Mouse (Mus musculus): ENCODE results near the gene Sycp3.
"Not testable (repeated sequence)": the region's sequence is repeated elsewhere in the genome, so short reads cannot be mapped to it uniquely, and the experiment has no call there.

Sycp3 gene

DNA sequence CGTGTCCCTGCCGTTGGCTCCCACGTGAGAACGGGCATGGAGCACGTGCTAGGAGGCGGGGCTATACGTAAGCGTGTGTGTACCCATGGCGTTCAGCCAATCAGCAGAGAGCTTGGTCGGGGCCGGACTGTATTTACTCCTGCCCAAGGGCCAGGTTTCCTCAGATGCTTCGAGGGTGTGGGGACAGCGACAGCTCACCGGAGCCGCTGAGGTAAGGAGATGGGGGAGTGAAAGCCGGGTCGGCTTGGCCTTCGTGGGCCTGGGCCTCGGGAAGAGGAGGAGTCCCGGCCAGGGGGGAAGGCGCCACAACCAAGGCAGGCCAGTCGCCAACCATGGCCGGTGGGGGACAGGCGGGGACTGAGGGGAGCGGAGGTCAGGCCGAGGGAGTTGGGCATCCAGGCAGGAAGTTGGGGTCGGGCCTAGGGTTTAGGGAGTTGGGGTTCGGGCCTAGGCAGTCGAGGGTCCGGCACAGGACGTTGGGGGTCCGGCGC lies at the start of gene Sycp3:
Sycp3 (plus strand) TSS at position 68 of the 491 bp plus-strand sequence.
- DNase-seq (ENCODE audit: low read depth, low spot score), result no peak

DNA sequence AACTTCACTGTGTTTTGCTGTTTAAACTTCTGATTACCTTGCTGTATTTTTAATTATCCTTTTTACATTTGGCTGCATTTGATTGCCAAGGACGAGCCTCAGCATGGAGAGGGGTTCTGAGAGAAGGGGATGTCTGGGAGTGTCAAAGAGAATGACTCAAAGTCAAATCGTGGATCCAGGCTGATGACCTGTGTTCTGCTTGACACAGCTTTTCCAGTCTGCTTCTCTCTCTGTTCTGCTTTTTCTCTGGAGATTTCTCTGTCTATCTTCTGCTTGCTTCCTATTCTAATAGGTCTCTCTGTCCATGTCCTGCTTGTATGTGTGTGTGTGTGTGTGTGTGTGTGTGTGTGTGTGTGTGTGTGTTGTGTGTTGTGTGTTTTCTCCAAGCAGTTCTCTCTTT lies 49.6 kb upstream of the Sycp3 start:
- no peak for DNase-seq (ENCODE audit: low read depth, low spot score)

DNA sequence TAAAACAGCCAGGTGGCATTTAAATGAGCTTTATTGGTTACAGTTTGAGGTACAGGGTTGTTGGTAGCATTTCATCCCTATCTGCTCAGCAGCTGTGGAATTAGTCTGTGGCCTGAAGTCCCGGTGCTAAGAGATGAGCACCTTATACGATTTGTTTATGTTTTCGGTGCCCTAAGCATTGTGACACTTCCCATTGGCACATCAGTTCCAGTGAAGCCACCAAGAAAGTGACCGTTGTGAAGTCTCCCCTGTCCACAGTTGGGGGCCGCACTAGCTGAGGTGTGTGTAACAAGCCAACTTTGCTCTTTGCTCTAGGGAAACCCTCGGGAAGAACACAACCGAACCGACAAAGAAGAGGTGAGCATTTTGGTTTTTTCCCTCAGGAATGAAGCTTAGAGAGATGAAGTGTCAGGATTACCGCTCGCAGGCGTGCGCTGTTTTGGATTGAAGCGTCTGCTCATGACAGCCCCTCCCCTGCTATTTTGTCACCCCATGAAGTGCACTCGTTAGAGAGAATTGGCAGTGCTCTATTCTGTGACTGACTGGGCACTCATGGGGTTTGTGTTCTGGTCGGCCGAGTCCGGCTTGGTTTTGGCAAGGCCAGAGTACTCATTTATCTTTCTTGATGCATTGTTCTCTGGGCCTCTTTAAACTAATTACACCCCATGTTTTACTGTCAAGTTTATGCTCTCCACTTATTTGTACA lies 46.9 kb upstream of the Sycp3 start:
- no peak for DNase-seq (ENCODE audit: low read depth, low spot score)

GRCm38 (mm10) chr10:88417686-88418085 lies 41.7 kb upstream of the Sycp3 start:
- DNase-seq (ENCODE audit: low read depth, low spot score), result no peak

DNA sequence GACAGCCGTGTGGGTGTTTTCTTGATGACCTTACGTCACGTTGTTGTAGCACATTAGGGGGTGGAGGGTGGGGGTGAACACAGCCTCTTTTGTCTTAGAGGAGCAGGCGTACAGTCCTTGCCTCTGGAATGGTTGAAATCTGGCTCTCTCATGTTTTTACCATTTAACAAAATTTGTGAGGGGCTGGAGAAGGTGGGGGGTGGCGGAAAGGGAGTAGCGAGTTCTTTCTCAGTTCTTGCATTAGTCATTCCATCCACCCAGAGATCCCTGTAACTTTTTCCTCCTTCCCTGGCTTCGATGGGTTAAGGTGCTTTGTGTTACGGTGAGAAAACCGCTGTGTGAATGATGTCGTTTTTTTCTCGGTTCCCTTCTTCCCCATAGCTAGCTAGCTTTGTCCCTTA lies 39.2 kb upstream of the Sycp3 start:
- peak; percentile 20 for DNase-seq (ENCODE audit: low read depth, low spot score)

- no peak for DNase-seq (ENCODE audit: low read depth, low spot score)
Observed at GRCm38 (mm10) chr10:88420655-88421435, 38.5 kb upstream of the Sycp3 start.

DNA sequence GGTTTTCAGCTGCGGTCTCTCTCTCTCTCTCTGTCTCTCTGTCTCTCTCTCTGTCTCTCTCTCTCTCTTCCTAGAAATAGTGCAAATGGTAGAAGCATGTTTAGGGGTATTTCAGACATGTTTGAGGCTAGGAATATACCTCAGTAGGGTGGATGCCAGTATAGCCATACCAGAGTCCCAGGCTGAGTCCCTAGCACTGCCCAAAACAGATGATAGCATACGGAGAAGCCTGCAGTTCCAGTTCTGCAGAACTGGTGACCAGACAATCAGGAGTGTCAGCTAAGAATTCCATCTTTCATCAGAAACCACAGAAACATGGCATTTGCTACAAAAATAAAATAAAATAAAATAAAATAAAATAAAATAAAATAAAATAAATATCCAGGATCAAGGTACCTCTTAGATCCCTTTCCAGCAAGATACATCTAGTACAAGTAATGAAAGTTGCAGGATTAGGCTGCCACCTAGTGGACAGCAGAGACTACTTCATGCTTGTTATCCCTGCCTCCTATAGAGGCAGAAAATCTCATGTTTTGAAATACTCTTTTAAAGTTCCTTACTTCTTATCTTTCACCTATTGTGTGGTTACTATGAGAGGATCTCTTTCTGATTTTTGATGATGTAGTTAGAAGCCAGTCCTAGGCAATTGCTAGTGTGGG lies 33.1 kb upstream of the Sycp3 start:
- peak; percentile 80 for DNase-seq (ENCODE audit: low read depth, low spot score)

DNA sequence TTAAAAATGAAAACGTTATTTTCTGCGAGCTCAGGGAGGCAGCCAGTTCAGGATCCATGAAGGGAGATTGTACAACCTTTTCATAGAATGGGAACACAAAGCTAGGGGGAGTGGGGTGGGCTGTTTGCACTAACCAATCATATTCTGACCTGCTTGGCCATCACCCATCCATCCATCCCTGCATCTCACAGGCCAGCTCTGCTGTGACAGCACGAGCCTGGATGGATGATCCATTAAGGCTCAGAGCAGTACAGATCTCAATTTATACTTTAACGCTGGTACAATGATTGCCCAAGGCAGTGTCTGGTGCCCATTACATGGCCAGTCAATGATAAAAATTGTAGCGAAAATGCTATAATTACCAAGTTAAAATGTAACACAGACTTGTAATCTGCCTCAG lies 32.5 kb upstream of the Sycp3 start:
- no peak for DNase-seq (ENCODE audit: low read depth, low spot score)

GRCm38 (mm10) chr10:88427998-88428397 lies 31.4 kb upstream of the Sycp3 start:
- no peak for DNase-seq (ENCODE audit: low read depth, low spot score)

GRCm38 (mm10) chr10:88441224-88441623 lies 18.1 kb upstream of the Sycp3 start:
- no peak for DNase-seq (ENCODE audit: low read depth, low spot score)

GRCm38 (mm10) chr10:88451221-88451620 lies 8.1 kb upstream of the Sycp3 start:
- no peak for DNase-seq (ENCODE audit: low read depth, low spot score)

- DNase-seq (ENCODE audit: low read depth, low spot score), result no peak
Observed at GRCm38 (mm10) chr10:88451990-88452389, 7.4 kb upstream of the Sycp3 start.

DNA sequence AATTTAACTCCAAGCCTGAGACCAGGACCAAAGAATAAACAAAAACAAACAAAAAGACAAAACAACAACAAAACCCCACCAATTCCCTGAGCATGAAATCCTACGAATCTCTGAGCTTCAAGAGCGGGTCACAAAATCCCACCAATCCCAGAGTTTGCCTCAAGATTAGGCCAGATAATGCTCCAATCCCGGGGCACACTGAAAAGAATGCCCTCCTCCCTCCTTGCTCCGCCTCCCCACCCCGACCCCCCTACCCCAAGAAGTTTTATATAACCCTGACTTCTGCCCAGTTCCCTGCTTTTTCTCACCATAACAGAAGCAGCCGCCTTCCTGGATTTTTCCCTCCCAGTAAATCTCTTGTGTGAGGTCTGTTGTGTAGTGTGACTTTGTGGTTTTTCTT lies 1.6 kb upstream of the Sycp3 start:
- DNase-seq (ENCODE audit: low read depth, low spot score), result no peak

- no peak for DNase-seq (ENCODE audit: low read depth, low spot score)
Observed at GRCm38 (mm10) chr10:88460122-88460820, 902 bp downstream of the Sycp3 start.

DNA sequence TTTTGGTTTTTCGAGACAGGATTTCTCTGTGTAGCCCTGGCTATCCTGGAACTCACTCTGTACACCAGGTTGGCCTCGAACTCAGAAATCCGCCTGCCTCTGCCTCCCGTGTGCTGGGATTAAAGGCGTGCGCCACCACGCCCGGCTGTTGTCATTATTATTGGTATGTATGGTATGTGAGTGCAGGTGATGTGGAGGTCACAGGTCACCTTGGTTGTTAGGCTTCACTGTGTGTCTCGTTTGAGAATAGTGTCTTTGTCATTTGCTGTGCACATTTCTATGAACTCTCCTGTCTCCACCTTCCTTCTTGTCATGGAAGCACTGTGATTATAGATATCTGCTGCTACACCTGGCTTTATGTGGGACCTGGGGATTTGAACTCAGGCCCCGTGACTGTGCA lies 23.5 kb downstream of the Sycp3 start:
- DNase-seq (ENCODE audit: low read depth, low spot score), result not testable (repeated sequence)

GRCm38 (mm10) chr10:88488629-88489028 lies 29.3 kb downstream of the Sycp3 start:
- no peak for DNase-seq (ENCODE audit: low read depth, low spot score)

GRCm38 (mm10) chr10:88491632-88492031 lies 32.3 kb downstream of the Sycp3 start:
- DNase-seq (ENCODE audit: low read depth, low spot score), result no peak

- no peak for DNase-seq (ENCODE audit: low read depth, low spot score)
Observed at GRCm38 (mm10) chr10:88492658-88493057, 33.3 kb downstream of the Sycp3 start.

DNA sequence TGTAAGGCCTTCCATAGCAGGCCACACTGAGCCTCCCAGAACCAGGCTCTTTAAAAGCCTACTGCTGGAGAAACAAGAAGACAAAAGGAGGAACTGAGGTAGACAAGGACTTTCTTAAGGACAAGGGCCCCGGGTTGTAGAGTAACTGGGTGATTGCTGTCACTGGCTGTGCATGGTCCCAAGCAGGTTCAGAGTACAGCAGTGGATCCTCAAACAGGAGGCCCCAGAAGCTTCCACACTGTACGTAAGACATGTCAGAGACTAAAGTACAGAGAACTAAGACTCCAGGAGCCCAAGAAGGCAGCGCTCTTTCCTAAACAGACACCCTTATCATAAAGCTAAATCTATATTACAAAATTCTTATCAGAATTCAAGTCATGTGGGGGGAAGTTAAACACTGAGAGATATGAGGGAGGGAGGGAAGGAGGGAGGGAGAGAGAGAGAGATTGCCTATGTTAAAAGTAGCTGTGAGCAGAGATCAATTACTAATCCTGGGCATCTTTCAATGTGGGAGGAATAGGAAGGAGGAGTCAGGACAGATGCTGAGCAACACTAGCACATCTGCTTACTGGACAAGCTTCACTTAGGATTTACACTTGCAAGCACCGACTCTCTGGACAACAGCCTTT lies 35.7 kb downstream of the Sycp3 start:
- no peak for DNase-seq (ENCODE audit: low read depth, low spot score)

- no peak for DNase-seq (ENCODE audit: low read depth, low spot score)
Observed at GRCm38 (mm10) chr10:88496864-88497564, 37.6 kb downstream of the Sycp3 start.

DNA sequence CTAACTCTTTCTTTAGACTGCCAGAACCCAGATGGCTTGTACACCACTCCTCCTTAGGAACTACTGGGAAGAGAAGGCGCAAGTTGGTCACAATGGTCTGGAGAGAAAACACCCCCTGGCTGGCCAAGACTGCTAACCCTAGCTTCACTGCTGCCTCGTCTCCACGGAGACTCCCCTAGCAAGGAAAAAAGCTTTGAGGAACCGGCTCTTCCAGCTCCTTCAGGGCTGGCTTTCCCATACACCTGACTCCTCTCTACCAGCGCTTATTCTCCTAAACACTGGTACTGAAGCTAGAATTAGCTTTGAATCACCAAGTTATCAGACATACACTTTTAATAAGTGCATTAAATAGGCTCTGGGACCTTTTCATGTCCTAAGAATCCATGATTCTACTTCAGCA lies 40.6 kb downstream of the Sycp3 start:
- DNase-seq (ENCODE audit: low read depth, low spot score), result no peak
